Mouse (Mus musculus) cortical plate, adult 2 months (tissue): ENCODE measurements around the gene Gm47841.

Experiments used
- CTCF ChIP-seq: fragments of 200-500 bp; IDR thresholded peaks from 2 replicates; pipeline ENCODE4 v1.5.1; 2011; ENCODE audit warnings: mild to moderate bottlenecking, control low read depth, low read length; ENCODE audit not compliant: insufficient read depth; ENCODE audit errors: extremely low read depth
- POLR2A ChIP-seq: fragments of 200-500 bp; IDR thresholded peaks from 2 replicates; pipeline ENCODE4 v1.6.1; 2011; ENCODE audit warnings: mild to moderate bottlenecking, low read length, control low read depth; ENCODE audit not compliant: insufficient read depth; ENCODE audit errors: extremely low read depth

DNA sequence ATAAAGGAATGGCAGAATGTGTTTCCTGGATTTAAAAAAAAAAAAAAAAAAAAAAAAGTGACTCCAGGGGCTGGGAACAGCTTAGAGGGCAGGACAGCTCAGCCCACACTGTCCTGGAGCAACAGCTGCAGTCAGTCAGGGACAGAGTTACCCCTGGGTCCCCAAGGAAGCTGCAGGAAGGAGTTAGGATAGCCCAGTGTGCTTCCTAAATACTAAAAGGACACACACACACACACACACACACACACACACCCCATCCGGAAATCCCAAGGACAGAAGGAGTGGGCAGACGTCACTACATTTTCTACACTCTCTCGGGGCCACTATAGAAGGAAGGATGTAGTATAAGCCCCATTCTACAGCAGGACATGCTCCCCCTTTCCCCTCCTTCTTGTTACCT is 20.8 kb upstream of the Gm47841 start:
- TF ChIP-seq CTCF (no peak), POLR2A (no peak)
